Mouse (Mus musculus) stomach, embryonic 16.5 days (tissue): ENCODE measurements at regions not wholly inside any gene's neighbourhood (a gene's known extent, or its start where the extent isn't known, plus 50 kb on each side); places are given as distances from the start of the nearest gene placed in this dataset.
A peak's percentile ranks its signal among the peaks of the same experiment; 100 is the strongest.

Experiments used
- ATAC-seq: fragments of 200-750 bp; cut with Nextera tagmentation; 2 replicates; pipeline ENCODE4 v1.8.0; 2017; ENCODE audit warnings: moderate number of reproducible peaks, moderate TSS enrichment; ENCODE audit not compliant: insufficient read depth, low FRiP score
- H3K27ac ChIP-seq: fragments of 300-500 bp; sonication (generic); 2 replicates; pipeline ENCODE4 v1.5.1; 2014; ENCODE audit warnings: low read length
- H3K27me3 ChIP-seq: fragments of 300-500 bp; sonication (generic); 2 replicates; pipeline ENCODE4 v1.6.1; 2014; ENCODE audit warnings: low read length, control low read depth, mixed read lengths; ENCODE audit not compliant: control insufficient read depth, insufficient read depth
- H3K36me3 ChIP-seq: fragments of 300-500 bp; sonication (generic); 2 replicates; pipeline ENCODE4 v1.6.1; 2014; ENCODE audit warnings: low read length; ENCODE audit not compliant: control insufficient read depth, insufficient read depth
- H3K4me1 ChIP-seq: fragments of 300-500 bp; sonication (generic); 2 replicates; pipeline ENCODE4 v1.6.1; 2014; ENCODE audit warnings: low read length, control low read depth, mixed read lengths; ENCODE audit not compliant: control insufficient read depth, insufficient read depth
- H3K4me2 ChIP-seq: fragments of 300-500 bp; sonication (generic); 2 replicates; pipeline ENCODE4 v1.6.1; 2014; ENCODE audit warnings: low read depth, low read length, mixed read lengths
- H3K4me3 ChIP-seq: fragments of 300-500 bp; sonication (generic); replicated peaks from 2 replicates; pipeline ENCODE4 v1.5.1; 2014; ENCODE audit warnings: mild to moderate bottlenecking, low read length
- H3K9ac ChIP-seq: fragments of 300-500 bp; sonication (generic); 2 replicates; pipeline ENCODE4 v1.6.1; 2014; ENCODE audit warnings: low read length
- H3K9me3 ChIP-seq: fragments of 300-500 bp; sonication (generic); replicated peaks from 2 replicates; pipeline ENCODE4 v1.6.1; 2016; ENCODE audit warnings: low read length, control low read depth; ENCODE audit not compliant: control insufficient read depth
- WGBS: fragments of 180-500 bp; shearing (Covaris S2); extraction: QIAGEN DNeasy Blood & Tissue Kit; methylation state at CpG from one replicate; pipeline ENCODE4 v1.1.7; 2014; 5-methylcytosine and 5-hydroxymethylcytosine counted together

DNA sequence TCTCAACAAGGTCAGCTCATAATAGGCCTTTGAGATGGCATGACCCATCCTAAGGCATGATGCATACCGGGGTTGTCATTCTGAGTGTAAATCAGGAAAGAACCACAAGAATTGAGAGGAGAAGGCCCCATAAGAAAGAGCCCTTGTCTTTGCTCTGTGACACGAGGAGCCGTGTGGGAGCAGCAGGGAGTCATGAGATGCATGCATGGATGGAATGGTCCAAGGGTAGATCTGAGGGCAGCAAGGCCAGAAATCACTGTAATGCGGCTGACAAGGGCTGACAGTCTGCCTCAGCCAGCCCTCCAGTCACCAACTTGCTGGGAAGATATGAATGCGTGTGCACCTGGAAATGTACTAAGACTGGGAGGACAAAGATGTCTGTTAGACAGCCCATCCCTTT, 307.4 kb upstream of the Jarid2 start:
- peaks cover 4% of the 10 kb centered on the region; the same call in 1 of the 2 replicates for H3K9me3 ChIP-seq
- ATAC-seq: no peak
- H3K27me3 ChIP-seq: no peaks in the 10 kb centered on the region
- H3K36me3 ChIP-seq: no peaks in the 10 kb centered on the region
- no peak overlapping the region for H3K9ac ChIP-seq
- no peak overlapping the region for H3K4me3 ChIP-seq
- WGBS: 84% methylated on average over 5 of the region's 5 CpGs
- H3K27ac ChIP-seq: no peak overlapping the region
- H3K4me1 ChIP-seq: peaks cover 11% of the 10 kb centered on the region
- H3K4me2 ChIP-seq: no peak overlapping the region

DNA sequence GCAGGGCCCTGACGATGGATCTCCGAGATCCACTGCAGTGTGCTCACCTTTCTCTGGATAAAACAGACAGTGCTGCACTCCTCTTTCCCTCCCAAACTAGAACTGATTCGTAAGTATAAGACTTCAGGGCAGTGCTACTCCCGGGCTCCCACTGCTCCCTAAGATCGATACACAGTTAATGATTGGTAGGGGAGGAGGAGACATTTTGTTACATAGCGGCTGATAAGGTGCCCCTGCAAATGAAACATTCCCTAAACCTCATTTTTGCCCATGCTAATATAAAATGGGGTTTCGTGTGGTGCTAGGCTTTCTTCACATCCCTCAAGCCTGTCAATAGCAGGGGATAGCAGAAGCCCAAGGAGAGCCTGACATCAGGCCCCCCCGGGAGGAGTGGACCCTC, 298.8 kb upstream of the Jarid2 start:
- no peak for ATAC-seq
- no peak overlapping the region for H3K4me3 ChIP-seq
- no peak overlapping the region for H3K27ac ChIP-seq
- no peaks in the 10 kb centered on the region for H3K27me3 ChIP-seq
- H3K4me2 ChIP-seq: no peak overlapping the region
- H3K36me3 ChIP-seq: no peaks in the 10 kb centered on the region
- no peaks in the 10 kb centered on the region for H3K4me1 ChIP-seq
- no peak overlapping the region for H3K9ac ChIP-seq
- no peaks in the 10 kb centered on the region for H3K9me3 ChIP-seq
- WGBS: 74% methylated on average over 8 of the region's 8 CpGs

DNA sequence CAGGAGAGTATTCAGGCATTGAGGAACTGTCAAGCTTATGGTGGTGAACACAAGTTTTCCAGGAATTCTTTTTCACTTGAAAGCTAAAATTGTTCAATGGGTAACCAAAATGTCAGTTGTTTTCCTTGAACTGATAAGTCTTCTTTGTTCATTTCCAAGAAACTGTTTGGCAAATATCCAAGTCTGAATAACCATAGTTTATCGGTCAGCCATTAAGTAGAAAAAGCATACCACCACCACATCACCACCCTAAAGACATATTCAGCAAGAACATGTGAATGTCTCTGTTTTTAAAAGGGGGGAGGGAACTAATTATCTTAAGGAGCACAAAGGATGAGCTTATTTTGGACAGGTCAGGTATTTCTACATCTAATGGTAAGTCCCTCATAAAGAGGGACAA, 291.6 kb upstream of the Jarid2 start:
- 55% methylated on average over 1 of the region's 1 CpGs for WGBS
- Histone ChIP-seq H3K9me3 (no peaks in the 10 kb centered on the region; the same call in 1 of the 2 replicates), H3K9ac (no peak overlapping the region), H3K4me3 (no peak overlapping the region), H3K4me2 (no peak overlapping the region), H3K27ac (no peak overlapping the region), H3K36me3 (no peaks in the 10 kb centered on the region), H3K4me1 (no peaks in the 10 kb centered on the region), H3K27me3 (no peaks in the 10 kb centered on the region)
- no peak for ATAC-seq

DNA sequence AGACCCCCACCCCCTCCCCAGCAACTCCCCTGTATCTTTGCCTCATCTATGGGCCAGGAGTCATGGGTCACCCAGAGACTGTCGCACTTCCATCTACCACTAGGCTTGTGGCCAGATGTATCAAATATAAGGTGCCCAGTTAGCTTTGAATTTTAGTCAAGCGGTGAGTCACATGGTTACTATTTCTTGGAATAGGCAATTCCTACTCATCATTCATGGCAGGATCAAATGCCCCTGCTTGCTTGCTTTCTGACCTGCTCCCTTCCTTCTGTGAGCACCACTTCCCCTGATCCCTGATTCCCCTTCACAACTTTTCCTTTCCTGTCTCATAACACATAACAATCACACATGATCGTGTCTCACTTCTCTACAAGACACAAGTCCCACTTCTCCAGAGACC, 288.2 kb upstream of the Jarid2 start:
- WGBS: 79% methylated on average over 3 of the region's 3 CpGs
- H3K27me3 ChIP-seq: no peaks in the 10 kb centered on the region
- H3K4me1 ChIP-seq: no peaks in the 10 kb centered on the region
- H3K9me3 ChIP-seq: no peaks in the 10 kb centered on the region; the same call in 1 of the 2 replicates
- no peaks in the 10 kb centered on the region for H3K36me3 ChIP-seq
- H3K4me3 ChIP-seq: no peak overlapping the region
- ATAC-seq: no peak
- no peak overlapping the region for H3K9ac ChIP-seq
- H3K27ac ChIP-seq: no peak overlapping the region
- H3K4me2 ChIP-seq: no peak overlapping the region

DNA sequence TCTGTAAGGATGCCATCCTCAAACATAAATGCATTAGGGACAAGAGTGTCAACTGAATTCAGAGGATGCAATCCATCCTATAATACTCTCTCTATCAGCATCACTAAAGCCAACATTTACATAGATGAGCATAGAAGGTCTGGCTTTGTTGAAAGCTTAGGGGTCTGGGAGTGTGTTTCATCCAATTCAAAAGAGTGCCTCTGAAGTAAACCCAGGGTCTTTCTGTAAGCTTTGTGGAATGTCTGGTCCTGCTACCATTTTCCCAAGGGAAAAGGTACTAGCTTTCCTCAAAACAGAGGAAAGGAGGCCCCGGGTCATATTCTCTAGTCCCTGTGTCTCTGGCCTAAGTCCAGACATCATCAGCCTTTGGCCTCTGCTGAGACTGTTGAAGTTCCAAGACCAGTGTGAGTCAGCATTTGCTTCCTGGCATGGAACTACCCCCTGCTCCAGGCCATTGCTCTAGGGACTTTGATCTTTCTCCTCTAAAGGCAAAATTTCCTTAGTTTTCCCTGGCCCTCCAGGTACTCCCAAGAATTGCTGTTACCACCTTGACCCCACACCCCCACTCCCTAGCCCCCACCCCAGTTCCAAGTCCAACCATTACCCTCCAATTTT, 280.0 kb upstream of the Jarid2 start:
- Histone ChIP-seq H3K27ac (no peak overlapping the region), H3K9ac (no peak overlapping the region), H3K9me3 (no peaks in the 10 kb centered on the region), H3K4me1 (no peaks in the 10 kb centered on the region), H3K27me3 (no peaks in the 10 kb centered on the region), H3K36me3 (no peaks in the 10 kb centered on the region), H3K4me3 (no peak overlapping the region), H3K4me2 (no peak overlapping the region)
- 67% methylated on average over 1 of the region's 1 CpGs for WGBS
- no peak for ATAC-seq

DNA sequence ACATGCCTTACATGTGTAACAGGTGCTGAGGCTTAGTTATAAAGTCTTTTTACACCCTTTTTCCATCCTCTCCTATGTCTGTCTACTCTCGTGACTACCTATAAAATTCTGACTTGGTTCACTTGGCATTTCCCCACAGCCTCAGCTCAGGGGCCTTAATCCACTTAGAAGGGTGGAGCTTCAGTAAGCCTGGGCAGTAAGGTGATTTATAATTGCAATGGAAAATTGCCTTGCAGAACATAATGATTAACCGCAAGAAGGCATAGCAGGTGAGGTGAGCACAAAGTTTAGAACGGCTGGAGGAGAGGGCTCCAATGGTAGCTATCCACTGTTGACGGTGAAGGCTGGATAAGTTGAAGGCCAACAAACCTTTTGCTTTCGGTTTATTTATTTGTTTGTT, 278.1 kb upstream of the Jarid2 start:
- Histone ChIP-seq H3K27ac (no peak overlapping the region), H3K9ac (no peak overlapping the region), H3K4me1 (no peaks in the 10 kb centered on the region), H3K36me3 (no peaks in the 10 kb centered on the region), H3K27me3 (no peaks in the 10 kb centered on the region), H3K4me3 (no peak overlapping the region), H3K9me3 (no peaks in the 10 kb centered on the region), H3K4me2 (no peak overlapping the region)
- 76% methylated on average over 5 of the region's 5 CpGs for WGBS
- no peak for ATAC-seq

DNA sequence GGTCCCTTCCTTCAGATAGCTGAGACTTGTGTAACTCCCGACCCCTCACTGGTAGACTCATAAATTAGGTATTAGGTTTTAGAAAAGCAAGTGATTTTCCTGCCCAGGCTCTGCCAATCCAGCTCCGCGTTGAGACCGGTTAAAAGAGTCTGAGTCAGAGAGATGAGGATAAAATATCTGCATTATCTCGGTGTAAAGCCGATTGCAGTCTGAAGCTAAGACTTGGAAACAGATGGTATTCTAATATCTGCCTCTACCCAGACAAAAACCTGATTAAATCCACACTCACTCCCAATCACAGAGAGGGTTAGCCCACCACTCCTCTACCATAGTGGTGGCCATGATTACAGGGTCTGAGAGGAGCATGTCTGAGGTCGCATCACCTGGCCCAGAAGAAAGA, 276.1 kb upstream of the Jarid2 start:
- no peaks in the 10 kb centered on the region for H3K9me3 ChIP-seq
- H3K4me2 ChIP-seq: no peak overlapping the region
- no peaks in the 10 kb centered on the region for H3K4me1 ChIP-seq
- no peaks in the 10 kb centered on the region for H3K36me3 ChIP-seq
- ATAC-seq: no peak
- no peak overlapping the region for H3K9ac ChIP-seq
- H3K27ac ChIP-seq: no peak overlapping the region
- H3K4me3 ChIP-seq: no peak overlapping the region
- 80% methylated on average over 7 of the region's 7 CpGs for WGBS
- no peaks in the 10 kb centered on the region for H3K27me3 ChIP-seq

DNA sequence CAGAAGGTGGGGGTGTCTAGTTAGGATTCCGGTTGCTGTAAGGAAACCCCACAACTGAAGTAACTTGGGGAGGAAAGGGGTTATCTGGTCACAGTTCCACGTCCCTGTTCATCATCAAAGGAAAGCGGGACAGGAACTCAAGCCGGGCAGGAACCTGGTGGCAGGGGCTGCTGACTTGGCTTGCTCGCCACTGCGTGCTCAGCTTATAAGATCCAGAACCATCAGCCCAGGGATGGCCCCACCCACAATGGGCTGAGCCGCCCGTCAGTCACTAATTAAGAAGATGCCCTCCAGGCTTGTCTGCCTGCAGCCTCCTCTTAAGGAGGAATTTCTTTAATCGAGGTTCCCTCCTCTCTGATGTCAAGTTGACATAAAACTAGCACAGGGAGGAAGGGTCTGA, 275.1 kb upstream of the Jarid2 start:
- H3K9ac ChIP-seq: no peak overlapping the region
- H3K4me2 ChIP-seq: no peak overlapping the region
- no peak for ATAC-seq
- 54% methylated on average over 9 of the region's 9 CpGs for WGBS
- no peaks in the 10 kb centered on the region for H3K36me3 ChIP-seq
- no peaks in the 10 kb centered on the region for H3K4me1 ChIP-seq
- H3K27me3 ChIP-seq: no peaks in the 10 kb centered on the region
- H3K4me3 ChIP-seq: no peak overlapping the region
- no peak overlapping the region for H3K27ac ChIP-seq
- H3K9me3 ChIP-seq: no peaks in the 10 kb centered on the region

DNA sequence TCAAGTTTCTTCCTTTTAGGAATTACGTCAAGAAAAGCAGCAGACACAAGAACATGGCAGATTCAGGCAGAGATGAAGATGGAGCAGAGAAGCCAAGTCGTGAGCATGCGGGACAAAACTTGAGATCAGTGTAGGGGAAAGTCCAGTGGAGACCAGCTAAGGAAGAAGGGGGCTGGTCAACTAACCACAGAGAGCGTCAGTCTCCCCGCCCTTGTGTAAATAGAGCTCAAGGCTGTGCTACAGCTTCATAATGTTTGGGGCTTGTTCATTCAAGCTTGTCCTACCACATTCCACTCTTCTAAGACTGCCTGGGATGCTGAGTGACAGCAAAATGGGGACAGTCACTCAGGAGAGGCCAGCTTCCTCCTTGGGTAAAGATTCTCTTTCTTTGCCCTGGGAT, 274.1 kb upstream of the Jarid2 start:
- WGBS: 64% methylated on average over 5 of the region's 5 CpGs
- ATAC-seq: peak; percentile 71; the same call in 1 of the 2 replicates
- Histone ChIP-seq H3K36me3 (no peaks in the 10 kb centered on the region), H3K9ac (no peak overlapping the region), H3K27me3 (no peaks in the 10 kb centered on the region), H3K4me3 (no peak overlapping the region), H3K4me1 (no peaks in the 10 kb centered on the region), H3K4me2 (no peak overlapping the region), H3K9me3 (no peaks in the 10 kb centered on the region), H3K27ac (peak overlapping the region; percentile 38)

DNA sequence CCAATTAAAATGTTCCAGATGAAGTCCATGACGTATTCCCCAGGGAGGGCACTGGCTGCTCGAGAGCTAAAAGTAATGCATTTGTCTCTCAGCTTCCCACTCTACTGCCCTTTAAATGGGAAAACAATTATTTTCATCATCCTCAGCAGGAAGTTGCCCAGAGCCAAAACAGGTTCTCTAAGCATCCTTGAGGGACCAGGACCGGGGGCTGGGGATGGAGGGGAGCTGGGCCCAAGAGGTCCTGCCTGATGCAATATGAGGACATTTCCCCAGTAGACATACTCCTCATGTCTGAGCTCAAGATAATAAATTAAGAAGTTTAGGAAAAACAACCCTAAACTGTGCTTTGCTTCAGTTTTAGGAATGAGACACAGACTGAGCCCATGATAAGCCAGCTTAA, 270.5 kb upstream of the Jarid2 start:
- H3K9ac ChIP-seq: no peak overlapping the region
- ATAC-seq: no peak
- no peak overlapping the region for H3K4me2 ChIP-seq
- no peaks in the 10 kb centered on the region for H3K27me3 ChIP-seq
- H3K4me1 ChIP-seq: no peaks in the 10 kb centered on the region
- H3K4me3 ChIP-seq: no peak overlapping the region
- no peaks in the 10 kb centered on the region for H3K9me3 ChIP-seq
- no peaks in the 10 kb centered on the region for H3K36me3 ChIP-seq
- no peak overlapping the region for H3K27ac ChIP-seq
- whole genome bisulfite sequencing: 71% methylated on average over 3 of the region's 3 CpGs
